Comparison of ENCODE assay signal across 8 mouse cellular contexts in the genomic region with DNA sequence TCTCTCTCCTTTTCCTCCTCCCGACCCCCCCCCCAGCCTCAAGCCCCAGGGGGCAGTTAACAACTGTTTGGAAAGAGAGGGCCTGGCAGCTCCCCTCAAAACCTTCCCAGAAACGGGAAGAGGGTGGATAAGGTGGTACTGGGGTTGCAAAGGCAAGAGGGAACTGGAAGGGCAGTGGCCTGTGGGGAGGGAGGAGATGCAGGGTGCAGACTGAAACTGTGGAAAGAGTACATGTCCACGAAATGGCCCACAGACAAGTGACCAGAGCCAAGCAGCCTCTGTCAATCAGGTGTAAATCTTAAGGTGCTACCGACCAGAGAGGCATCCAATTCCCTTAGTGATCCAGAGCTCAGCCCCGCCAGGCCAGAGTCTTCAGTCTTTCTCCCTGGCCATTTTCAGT.
DNase-seq lines count a peak whose midpoint lies in the region; ATAC-seq and TF ChIP-seq lines count a peak whose summit lies in the region.

No protein-coding gene starts in this region.

- H3K4me2 ChIP-seq in heart, embryonic 12.5 days: peak overlapping the region; percentile 81
- peak overlapping the region; percentile 75 for H3K4me2 ChIP-seq in limb, embryonic 14.5 days (replicated peaks; ENCODE audit: low read depth, low read length, severe bottlenecking)

- no peaks in the 10 kb centered on the region for H3K9me3 ChIP-seq in heart, embryonic 10.5 days
- H3K9me3 ChIP-seq in heart, embryonic 12.5 days (replicated peaks): no peaks in the 10 kb centered on the region
- H3K9me3 ChIP-seq in limb, embryonic 14.5 days (ENCODE audit: control insufficient read depth, low read length): no peaks in the 10 kb centered on the region

- TF ChIP-seq POLR2A in limb, embryonic 14.5 days (IDR thresholded peaks at IDR 0.05; ENCODE audit: borderline replicate concordance, extremely low read depth, insufficient read depth, insufficient read length): no peak

- no peaks in the 10 kb centered on the region for H3K36me3 ChIP-seq in heart, embryonic 10.5 days
- H3K36me3 ChIP-seq in heart, embryonic 12.5 days: no peaks in the 10 kb centered on the region
- H3K36me3 ChIP-seq in limb, embryonic 14.5 days (ENCODE audit: control insufficient read depth, insufficient read depth, low read length): no peaks in the 10 kb centered on the region

- WGBS in heart, embryonic 10.5 days: 4% methylated on average over 5 of the region's 5 CpGs
- WGBS in heart, embryonic 12.5 days: 9% methylated on average over 4 of the region's 5 CpGs
- WGBS in limb, embryonic 14.5 days: 8% methylated on average over 5 of the region's 5 CpGs

- peak overlapping the region; percentile 92 for H3K27ac ChIP-seq in heart, embryonic 10.5 days
- H3K27ac ChIP-seq in heart, embryonic 12.5 days (ENCODE audit: poor library complexity, severe bottlenecking): peak overlapping the region; percentile 96
- no peak overlapping the region for H3K27ac ChIP-seq in limb, embryonic 14.5 days (replicated peaks; ENCODE audit: low read depth, low read length)

- peak overlapping the region; percentile 80 for H3K9ac ChIP-seq in heart, embryonic 12.5 days
- H3K9ac ChIP-seq in limb, embryonic 14.5 days (ENCODE audit: low read depth, low read length, severe bottlenecking): peak overlapping the region; percentile 49

- peaks cover 37% of the 10 kb centered on the region for H3K4me1 ChIP-seq in heart, embryonic 10.5 days
- H3K4me1 ChIP-seq in heart, embryonic 12.5 days (replicated peaks): peaks cover 33% of the 10 kb centered on the region
- H3K4me1 ChIP-seq in limb, embryonic 14.5 days (ENCODE audit: control insufficient read depth, insufficient read depth, low read length): peaks cover 8% of the 10 kb centered on the region

- peak overlapping the region; percentile 72 for H3K4me3 ChIP-seq in heart, embryonic 10.5 days
- H3K4me3 ChIP-seq in heart, embryonic 12.5 days: peak overlapping the region; percentile 59
- H3K4me3 ChIP-seq in limb, embryonic 14.5 days (replicated peaks; ENCODE audit: low read length): peak overlapping the region; percentile 42

- peak; percentile 24; the same call in 1 of the 2 replicates for ATAC-seq in heart, embryonic 12.5 days (ENCODE audit: insufficient number of reproducible peaks, low FRiP score)
- ATAC-seq in limb, embryonic 14.5 days (ENCODE audit: low FRiP score, low read depth): peak; percentile 12; the same call in 1 of the 2 replicates

- H3K27me3 ChIP-seq in heart, embryonic 10.5 days (ENCODE audit: insufficient read depth, poor library complexity, severe bottlenecking): 0 out of 2 replicates have a peak, but pooled peaks cover 8% of the 10 kb centered on the region
- 0 out of 2 replicates have a peak, but pooled peaks cover 3% of the 10 kb centered on the region for H3K27me3 ChIP-seq in heart, embryonic 12.5 days (replicated peaks)
- H3K27me3 ChIP-seq in limb, embryonic 14.5 days (ENCODE audit: control insufficient read depth, insufficient read depth, low read length): peaks cover 5% of the 10 kb centered on the region; the same call in 1 of the 2 replicates

- no peak for DNase-seq in heart, embryonic 10.5 days (ENCODE audit: low spot score)
- no peak for DNase-seq in heart, adult 9 months (ENCODE audit: low spot score in 2 of 2)
- no peak for DNase-seq in limb, embryonic 14.5 days (ENCODE audit: low spot score)
- peak; percentile 35 for DNase-seq in retina, postnatal 1 day
- DNase-seq in cerebellum, adult 8-10 months: no peak
- DNase-seq in right cerebral cortex, postnatal 14 days: no peak
- no peak for DNase-seq in T-cell, adult 2 months (ENCODE audit: low spot score)
